Mouse (Mus musculus): ENCODE measurements around the gene Tarbp1.

Tarbp1 gene

GRCm38 (mm10) chr8:126474299-126475187 is at the start of gene Tarbp1:
Gene Tarbp1, minus strand, starts transcription at chr8:126475065.
- peak; percentile 41 to 70 for DNase-seq (ENCODE audit: low read depth in 1 of 2, low spot score in 2 of 2)

GRCm38 (mm10) chr8:126524233-126524985 is 49.5 kb upstream of the Tarbp1 start:
- no peak for DNase-seq (ENCODE audit: low read depth in 1 of 2, low spot score in 2 of 2)

GRCm38 (mm10) chr8:126523060-126523574 is 48.3 kb upstream of the Tarbp1 start:
- DNase-seq (ENCODE audit: low read depth in 1 of 2, low spot score in 2 of 2) = no peak

GRCm38 (mm10) chr8:126519447-126519975 is 44.6 kb upstream of the Tarbp1 start:
- no peak for DNase-seq (ENCODE audit: low read depth in 1 of 2, low spot score in 2 of 2)

- DNase-seq (ENCODE audit: low read depth in 1 of 2, low spot score in 2 of 2) = peak; percentile 79 to 84
Measured at GRCm38 (mm10) chr8:126516620-126517577, 42.0 kb upstream of the Tarbp1 start.

GRCm38 (mm10) chr8:126514011-126514964 is 39.4 kb upstream of the Tarbp1 start:
- no peak for DNase-seq (ENCODE audit: low read depth in 1 of 2, low spot score in 2 of 2)

- no peak for DNase-seq (ENCODE audit: low read depth in 1 of 2, low spot score in 2 of 2)
Measured at GRCm38 (mm10) chr8:126510866-126511265, 36.0 kb upstream of the Tarbp1 start.

- no peak for DNase-seq (ENCODE audit: low read depth in 1 of 2, low spot score in 2 of 2)
Measured at GRCm38 (mm10) chr8:126509635-126510034, 34.8 kb upstream of the Tarbp1 start.

GRCm38 (mm10) chr8:126508871-126509586 is 34.2 kb upstream of the Tarbp1 start:
- no peak for DNase-seq (ENCODE audit: low read depth in 1 of 2, low spot score in 2 of 2)

- DNase-seq (ENCODE audit: low read depth in 1 of 2, low spot score in 2 of 2) = no peak
Measured at GRCm38 (mm10) chr8:126508221-126508620, 33.4 kb upstream of the Tarbp1 start.

- DNase-seq (ENCODE audit: low read depth in 1 of 2, low spot score in 2 of 2) = no peak
Measured at GRCm38 (mm10) chr8:126504492-126505182, 29.8 kb upstream of the Tarbp1 start.

- DNase-seq (ENCODE audit: low read depth in 1 of 2, low spot score in 2 of 2) = no peak
Measured at GRCm38 (mm10) chr8:126502722-126503121, 27.9 kb upstream of the Tarbp1 start.

GRCm38 (mm10) chr8:126499371-126499770 is 24.5 kb upstream of the Tarbp1 start:
- no peak for DNase-seq (ENCODE audit: low read depth in 1 of 2, low spot score in 2 of 2)

GRCm38 (mm10) chr8:126498465-126498864 is 23.6 kb upstream of the Tarbp1 start:
- DNase-seq (ENCODE audit: low read depth in 1 of 2, low spot score in 2 of 2) = no peak

GRCm38 (mm10) chr8:126497541-126498428 is 22.9 kb upstream of the Tarbp1 start:
- peak; percentile 91 to 93 for DNase-seq (ENCODE audit: low read depth in 1 of 2, low spot score in 2 of 2)

- no peak for DNase-seq (ENCODE audit: low read depth in 1 of 2, low spot score in 2 of 2)
Measured at GRCm38 (mm10) chr8:126496915-126497314, 22.1 kb upstream of the Tarbp1 start.

GRCm38 (mm10) chr8:126495461-126495860 is 20.6 kb upstream of the Tarbp1 start:
- DNase-seq (ENCODE audit: low read depth in 1 of 2, low spot score in 2 of 2) = no peak
